Mouse (Mus musculus): ENCODE measurements at regions not wholly inside any gene's neighbourhood (a gene's known extent, or its start where the extent isn't known, plus 50 kb on each side); places are given as distances from the start of the nearest gene placed in this dataset.

- 60% methylated on average over 2 of the region's 2 CpGs for WGBS
These were observed 222.0 kb upstream of the Smim15 start for GRCm38 (mm10) chr13:107822198-107822597.

GRCm38 (mm10) chr13:107813562-107814161 is 230.6 kb upstream of the Smim15 start:
- Histone ChIP-seq H3K27me3 (no peaks in the 10 kb centered on the region), H3K4me1 (peaks cover 14% of the 10 kb centered on the region), H3K36me3 (no peaks in the 10 kb centered on the region), H3K9me3 (replicated peaks) (no peaks in the 10 kb centered on the region), H3K4me3 (replicated peaks) (no peak overlapping the region), H3K4me2 (replicated peaks) (no peak overlapping the region), H3K27ac (replicated peaks) (no peak overlapping the region), H3K9ac (no peak overlapping the region)
- WGBS = 65% methylated on average over 9 of the region's 9 CpGs
- ATAC-seq (ENCODE audit: insufficient number of reproducible peaks, low FRiP score, low TSS enrichment, low read depth) = no peak

More at GRCm38 (mm10) chr13:107822198-107822597, 222.0 kb upstream of the Smim15 start:
- Histone ChIP-seq H3K36me3 (no peaks in the 10 kb centered on the region), H3K4me1 (peaks cover 16% of the 10 kb centered on the region; the same call in 1 of the 2 replicates), H3K9me3 (replicated peaks) (no peaks in the 10 kb centered on the region), H3K4me3 (replicated peaks) (no peak overlapping the region), H3K9ac (no peak overlapping the region), H3K27ac (replicated peaks) (no peak overlapping the region), H3K27me3 (no peaks in the 10 kb centered on the region), H3K4me2 (replicated peaks) (no peak overlapping the region)
- no peak for ATAC-seq (ENCODE audit: insufficient number of reproducible peaks, low FRiP score, low TSS enrichment, low read depth)

GRCm38 (mm10) chr13:107812014-107812413 is 232.2 kb upstream of the Smim15 start:
- Histone ChIP-seq H3K4me3 (replicated peaks) (no peak overlapping the region), H3K9me3 (replicated peaks) (no peaks in the 10 kb centered on the region), H3K27me3 (no peaks in the 10 kb centered on the region), H3K36me3 (no peaks in the 10 kb centered on the region), H3K9ac (no peak overlapping the region), H3K4me1 (peaks cover 14% of the 10 kb centered on the region), H3K4me2 (replicated peaks) (no peak overlapping the region), H3K27ac (replicated peaks) (no peak overlapping the region)
- 33% methylated on average over 5 of the region's 5 CpGs for WGBS
- no peak for ATAC-seq (ENCODE audit: insufficient number of reproducible peaks, low FRiP score, low TSS enrichment, low read depth)

- H3K9ac ChIP-seq = no peak overlapping the region
- H3K27me3 ChIP-seq = no peaks in the 10 kb centered on the region
- H3K4me3 ChIP-seq (replicated peaks) = no peak overlapping the region
- H3K9me3 ChIP-seq (replicated peaks) = no peaks in the 10 kb centered on the region
- WGBS = 69% methylated on average over 9 of the region's 9 CpGs
- no peaks in the 10 kb centered on the region for H3K36me3 ChIP-seq
- no peak overlapping the region for H3K4me2 ChIP-seq (replicated peaks)
- no peak for ATAC-seq (ENCODE audit: insufficient number of reproducible peaks, low FRiP score, low TSS enrichment, low read depth)
- H3K4me1 ChIP-seq = peaks cover 14% of the 10 kb centered on the region
- no peak overlapping the region for H3K27ac ChIP-seq (replicated peaks)
These were observed 233.4 kb upstream of the Smim15 start for GRCm38 (mm10) chr13:107810802-107811192.

GRCm38 (mm10) chr13:107810060-107810801 is 234.0 kb upstream of the Smim15 start:
- no peak for ATAC-seq (ENCODE audit: insufficient number of reproducible peaks, low FRiP score, low TSS enrichment, low read depth)
- Histone ChIP-seq H3K27me3 (no peaks in the 10 kb centered on the region), H3K4me3 (replicated peaks) (no peak overlapping the region), H3K4me2 (replicated peaks) (no peak overlapping the region), H3K27ac (replicated peaks) (no peak overlapping the region), H3K9me3 (replicated peaks) (no peaks in the 10 kb centered on the region), H3K4me1 (peaks cover 14% of the 10 kb centered on the region), H3K9ac (no peak overlapping the region), H3K36me3 (no peaks in the 10 kb centered on the region)
- WGBS = 77% methylated on average over 9 of the region's 9 CpGs

GRCm38 (mm10) chr13:107808961-107809360 is 235.3 kb upstream of the Smim15 start:
- H3K4me1 ChIP-seq = peaks cover 14% of the 10 kb centered on the region
- no peaks in the 10 kb centered on the region for H3K36me3 ChIP-seq
- no peak overlapping the region for H3K4me2 ChIP-seq (replicated peaks)
- no peak overlapping the region for H3K27ac ChIP-seq (replicated peaks)
- no peak for ATAC-seq (ENCODE audit: insufficient number of reproducible peaks, low FRiP score, low TSS enrichment, low read depth)
- H3K9me3 ChIP-seq (replicated peaks) = no peaks in the 10 kb centered on the region
- H3K4me3 ChIP-seq (replicated peaks) = no peak overlapping the region
- no peak overlapping the region for H3K9ac ChIP-seq
- H3K27me3 ChIP-seq = no peaks in the 10 kb centered on the region
- WGBS = 74% methylated on average over 2 of the region's 2 CpGs

- no peak overlapping the region for H3K4me2 ChIP-seq (replicated peaks)
- 96% methylated on average over 1 of the region's 1 CpGs for WGBS
- H3K9me3 ChIP-seq (replicated peaks) = no peaks in the 10 kb centered on the region
- no peak for ATAC-seq (ENCODE audit: insufficient number of reproducible peaks, low FRiP score, low TSS enrichment, low read depth)
- no peaks in the 10 kb centered on the region for H3K36me3 ChIP-seq
- peaks cover 7% of the 10 kb centered on the region for H3K4me1 ChIP-seq
- no peak overlapping the region for H3K27ac ChIP-seq (replicated peaks)
- no peak overlapping the region for H3K4me3 ChIP-seq (replicated peaks)
- no peaks in the 10 kb centered on the region for H3K27me3 ChIP-seq
- H3K9ac ChIP-seq = no peak overlapping the region
These were observed 239.8 kb upstream of the Smim15 start for GRCm38 (mm10) chr13:107804418-107804817.

- Histone ChIP-seq H3K27me3 (no peaks in the 10 kb centered on the region), H3K4me2 (replicated peaks) (no peak overlapping the region), H3K4me1 (peaks cover 23% of the 10 kb centered on the region), H3K36me3 (no peaks in the 10 kb centered on the region), H3K27ac (replicated peaks) (no peak overlapping the region), H3K4me3 (replicated peaks) (no peak overlapping the region), H3K9ac (no peak overlapping the region), H3K9me3 (replicated peaks) (no peaks in the 10 kb centered on the region)
- ATAC-seq (ENCODE audit: insufficient number of reproducible peaks, low FRiP score, low TSS enrichment, low read depth) = no peak
- WGBS = 33% methylated on average over 13 of the region's 13 CpGs
These were observed 244.9 kb upstream of the Smim15 start for GRCm38 (mm10) chr13:107799199-107799945.

- Histone ChIP-seq H3K4me3 (replicated peaks) (no peak overlapping the region), H3K4me2 (replicated peaks) (no peak overlapping the region), H3K36me3 (no peaks in the 10 kb centered on the region), H3K27me3 (no peaks in the 10 kb centered on the region), H3K27ac (replicated peaks) (no peak overlapping the region), H3K9me3 (replicated peaks) (no peaks in the 10 kb centered on the region), H3K9ac (no peak overlapping the region), H3K4me1 (peaks cover 23% of the 10 kb centered on the region)
- no peak for ATAC-seq (ENCODE audit: insufficient number of reproducible peaks, low FRiP score, low TSS enrichment, low read depth)
- WGBS = 53% methylated on average over 7 of the region's 7 CpGs
These were observed 246.1 kb upstream of the Smim15 start for GRCm38 (mm10) chr13:107798144-107798543.

GRCm38 (mm10) chr13:107795516-107795915 is 248.7 kb upstream of the Smim15 start:
- H3K4me2 ChIP-seq (replicated peaks) = no peak overlapping the region
- no peaks in the 10 kb centered on the region for H3K36me3 ChIP-seq
- no peaks in the 10 kb centered on the region for H3K9me3 ChIP-seq (replicated peaks)
- peaks cover 20% of the 10 kb centered on the region for H3K4me1 ChIP-seq
- no peak overlapping the region for H3K9ac ChIP-seq
- no peak for ATAC-seq (ENCODE audit: insufficient number of reproducible peaks, low FRiP score, low TSS enrichment, low read depth)
- no peaks in the 10 kb centered on the region for H3K27me3 ChIP-seq
- H3K4me3 ChIP-seq (replicated peaks) = no peak overlapping the region
- no peak overlapping the region for H3K27ac ChIP-seq (replicated peaks)
- 51% methylated on average over 3 of the region's 3 CpGs for WGBS

GRCm38 (mm10) chr13:107791770-107792169 is 252.5 kb upstream of the Smim15 start:
- Histone ChIP-seq H3K9me3 (replicated peaks) (no peaks in the 10 kb centered on the region), H3K4me2 (replicated peaks) (no peak overlapping the region), H3K36me3 (0 out of 2 replicates have a peak, but pooled peaks cover 5% of the 10 kb centered on the region), H3K9ac (no peak overlapping the region), H3K4me1 (no peaks in the 10 kb centered on the region), H3K27me3 (no peaks in the 10 kb centered on the region), H3K27ac (replicated peaks) (no peak overlapping the region), H3K4me3 (replicated peaks) (no peak overlapping the region)
- no peak for ATAC-seq (ENCODE audit: insufficient number of reproducible peaks, low FRiP score, low TSS enrichment, low read depth)
- 82% methylated on average over 9 of the region's 9 CpGs for WGBS
